Mouse (Mus musculus) CH12.LX (cell line): ENCODE data around the gene Dock3. TPM values are rescaled to one million over a fixed set of nuclear protein-coding genes. Genes with fewer than 3 reads are reported as not detected.

Experiments used
- DNase-seq: peaks from one replicate; pipeline ENCODE4 v3.0.0-alpha.2; 2013; ENCODE audit errors: extremely low read depth
- H3K27ac ChIP-seq: 2 replicates; pipeline ENCODE4 v1.5.1; 2012; ENCODE audit warnings: low read depth, mild to moderate bottlenecking, control low read depth, moderate library complexity; ENCODE audit not compliant: insufficient read depth
- H3K27me3 ChIP-seq: replicated peaks from 2 replicates; pipeline ENCODE3; 2012; ENCODE audit warnings: inconsistent platforms
- H3K36me3 ChIP-seq, 2 experiments: replicated peaks in 1 of 2; 2 replicates each; pipeline versions ENCODE3 to v1.6.1; 2012; ENCODE audit warnings: inconsistent platforms in 1 of 2, low read length in 1 of 2, mild to moderate bottlenecking in 1 of 2, mixed read lengths in 1 of 2, moderate library complexity in 1 of 2; ENCODE audit not compliant: control insufficient read depth in 1 of 2, insufficient read depth in 1 of 2
- H3K4me1 ChIP-seq, 2 experiments: 2 replicates each; pipeline ENCODE4 v1.6.1; 2012; ENCODE audit warnings: inconsistent platforms in 1 of 2, moderate library complexity in 1 of 2; ENCODE audit not compliant: insufficient read depth in 2 of 2, control insufficient read depth in 1 of 2
- H3K4me2 ChIP-seq: 2 replicates; pipeline ENCODE4 v1.6.1; 2012; ENCODE audit warnings: low read depth, mild to moderate bottlenecking, control low read depth; ENCODE audit not compliant: poor library complexity, insufficient read depth, severe bottlenecking
- H3K4me3 ChIP-seq, 3 experiments: fragments of 150-350 bp in 1 of 3; sonication (generic) in 1 of 3; replicated peaks in 1 of 3; 2 replicates each; pipeline versions ENCODE3 to v1.5.1; 2011 to 2012; ENCODE audit warnings: low read depth in 2 of 3, low read length in 2 of 3, mild to moderate bottlenecking in 2 of 3, moderate library complexity in 2 of 3, control low read depth in 1 of 3, improper control_type of control experiment in 1 of 3, inconsistent platforms in 1 of 3, mixed read lengths in 1 of 3; ENCODE audit not compliant: poor library complexity in 1 of 3
- H3K79me2 ChIP-seq: replicated peaks from 2 replicates; pipeline ENCODE4 v1.6.1; 2012; ENCODE audit warnings: mild to moderate bottlenecking, moderate library complexity; ENCODE audit not compliant: control insufficient read depth, poor library complexity, insufficient read depth, severe bottlenecking; ENCODE audit errors: extremely low read depth
- H3K9ac ChIP-seq: 2 replicates; pipeline ENCODE4 v1.6.1; 2012; ENCODE audit warnings: low read depth, mild to moderate bottlenecking, control low read depth, moderate library complexity; ENCODE audit not compliant: insufficient read depth
- H3K9me3 ChIP-seq: replicated peaks from 2 replicates; pipeline ENCODE3; 2012; ENCODE audit warnings: low read length, inconsistent platforms, mixed read lengths
- CHD1 ChIP-seq: IDR thresholded peaks from 2 replicates; pipeline ENCODE4 v1.6.1; 2012; ENCODE audit warnings: low read depth, low read length, improper control_type of control experiment, inconsistent platforms
- CHD2 ChIP-seq: IDR thresholded peaks from 2 replicates; pipeline ENCODE4 v1.6.1; 2011; ENCODE audit warnings: low read length, improper control_type of control experiment
- CTCF ChIP-seq, 2 experiments: IDR thresholded peaks in 1 of 2; conservative IDR thresholded peaks in 1 of 2; 2 replicates each; pipeline ENCODE4 v1.5.1; 2011 to 2012; ENCODE audit warnings: low read depth in 2 of 2, low read length in 2 of 2, improper control_type of control experiment in 1 of 2, inconsistent platforms in 1 of 2, mild to moderate bottlenecking in 1 of 2, moderate library complexity in 1 of 2
- EP300 ChIP-seq: IDR thresholded peaks from 2 replicates; pipeline ENCODE4 v1.6.1; 2011; ENCODE audit warnings: low read length, improper control_type of control experiment
- ETS1 ChIP-seq: conservative IDR thresholded peaks from 2 replicates; pipeline ENCODE4 v1.6.1; 2012; ENCODE audit warnings: low read depth, mild to moderate bottlenecking, inconsistent platforms, low read length, improper control_type of control experiment, moderate library complexity
- IRF4 ChIP-seq: IDR thresholded peaks from 2 replicates; pipeline ENCODE4 v1.6.1; 2014; ENCODE audit warnings: low read depth, mild to moderate bottlenecking, inconsistent platforms, low read length, improper control_type of control experiment
- KAT2A ChIP-seq: IDR thresholded peaks from 2 replicates; pipeline ENCODE4 v1.6.1; 2012; ENCODE audit warnings: low read length, improper control_type of control experiment, inconsistent platforms; ENCODE audit not compliant: insufficient replicate concordance
- MAFK ChIP-seq: IDR thresholded peaks from 2 replicates; pipeline ENCODE4 v1.6.1; 2011; ENCODE audit warnings: low read length, improper control_type of control experiment; ENCODE audit not compliant: insufficient replicate concordance
- MAZ ChIP-seq: IDR thresholded peaks from 2 replicates; pipeline ENCODE4 v1.6.1; 2012; ENCODE audit warnings: low read depth, mild to moderate bottlenecking, inconsistent platforms, low read length, improper control_type of control experiment, moderate library complexity
- MEF2A ChIP-seq: IDR thresholded peaks from 2 replicates; pipeline ENCODE4 v1.6.1; 2014; ENCODE audit warnings: low read depth, mild to moderate bottlenecking, inconsistent platforms, low read length, improper control_type of control experiment, borderline replicate concordance
- NELFE ChIP-seq: IDR thresholded peaks from 2 replicates; pipeline ENCODE4 v1.6.1; 2011; ENCODE audit warnings: low read depth, low read length, improper control_type of control experiment
- NRF1 ChIP-seq: IDR thresholded peaks from 2 replicates; pipeline ENCODE4 v1.6.1; 2014; ENCODE audit warnings: low read depth, mild to moderate bottlenecking, inconsistent platforms, low read length, improper control_type of control experiment, moderate library complexity
- PAX5 ChIP-seq: IDR thresholded peaks from 2 replicates; pipeline ENCODE4 v1.6.1; 2012; ENCODE audit warnings: low read length, inconsistent platforms, mixed read lengths
- RCOR1 ChIP-seq: conservative IDR thresholded peaks from 2 replicates; pipeline ENCODE4 v1.6.1; 2012; ENCODE audit warnings: low read depth, mild to moderate bottlenecking, inconsistent platforms, low read length, improper control_type of control experiment
- TBP ChIP-seq: conservative IDR thresholded peaks from 2 replicates; pipeline ENCODE4 v1.6.1; 2011; ENCODE audit warnings: low read depth, low read length, improper control_type of control experiment
- ZC3H11A ChIP-seq: IDR thresholded peaks from 2 replicates; pipeline ENCODE4 v1.6.1; 2012; ENCODE audit warnings: low read depth, mild to moderate bottlenecking, inconsistent platforms, low read length, improper control_type of control experiment
- ZKSCAN1 ChIP-seq: IDR thresholded peaks from 2 replicates; pipeline ENCODE4 v1.6.1; 2012; ENCODE audit warnings: low read depth, inconsistent platforms, low read length, improper control_type of control experiment, borderline replicate concordance
- ZNF384 ChIP-seq: IDR thresholded peaks from 2 replicates; pipeline ENCODE4 v1.6.1; 2012; ENCODE audit warnings: low read depth, low read length, improper control_type of control experiment, inconsistent platforms
- dilution Hi-C: fragments of 300-500 bp; cut with MboI; formaldehyde crosslinking; loops from 2 replicates; pipeline ENCODE4 v1.14.3; 2020; ENCODE audit warnings: low sequenced_read_pairs; ENCODE audit not compliant: extremely low pct_unique_long_range_greater_than_20kb, extremely low pct_ligation_motif_present
- in situ Hi-C: fragments of 300-500 bp; cut with MboI; formaldehyde crosslinking; loops from 3 replicates; pipeline ENCODE4 v1.14.3; 2019; ENCODE audit warnings: low sequenced_read_pairs, low pct_ligation_motif_present, low pct_unique_long_range_greater_than_20kb, mixed read lengths
- polyA plus RNA-seq: library from polyadenylated mRNA; unstranded; fragments of >175 nt; gene quantifications from 2 replicates; pipeline ENCODE4 v1.2.1, GENCODE M21; 2012; ENCODE audit warnings: low read depth; ENCODE audit not compliant: insufficient read length
- total RNA-seq, 2 experiments: library from RNA; depleted of rRNA; stranded (reverse); fragments of 300-350 nt in 1 of 2; fragments of >200 nt in 1 of 2; gene quantifications; 2 replicates each; pipeline ENCODE4 v1.2.3; 2012 to 2014

Gene Dock3
- total and polyA plus RNA-seq, 3 experiments, result 0.30 TPM; not detected in 2

DNA sequence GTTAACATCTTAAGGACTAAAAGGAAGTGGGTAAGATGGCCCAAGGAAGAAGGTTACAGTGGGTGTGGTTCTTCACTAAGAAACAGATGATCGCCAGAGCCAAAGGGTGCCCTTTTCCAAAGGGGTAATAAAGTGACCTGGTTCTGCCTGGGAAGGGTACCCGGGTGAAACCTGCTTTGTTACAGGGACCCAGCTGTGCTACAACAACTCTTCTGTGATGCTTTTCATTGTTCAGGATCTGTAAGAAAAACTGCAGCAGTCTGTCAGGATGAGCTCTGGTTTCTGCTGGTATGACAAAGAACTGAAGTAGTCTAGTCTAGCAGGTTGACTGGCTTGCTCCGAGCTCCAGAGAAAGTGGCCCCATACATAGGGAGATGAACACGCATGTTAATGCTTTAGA, 349.5 kb downstream of the Dock3 start:
- Histone ChIP-seq H3K9ac (no peak overlapping the region), H3K79me2 (peaks cover 36% of the 10 kb centered on the region), H3K4me2 (no peak overlapping the region), H3K4me1 (peaks cover 20 to 50% of the 10 kb centered on the region in 2 experiments; a peak in 3 of 4 replicates), H3K4me3 (no peak overlapping the region), H3K27ac (peak overlapping the region; percentile 7; the same call in 1 of the 2 replicates), H3K9me3 (no peaks in the 10 kb centered on the region), H3K36me3 (peaks cover 43 to 73% of the 10 kb centered on the region in 2 experiments), H3K27me3 (no peaks in the 10 kb centered on the region)
- DNase-seq, result no peak
- in situ Hi-C loops (no loop called here), dilution Hi-C loops (no loop called here)
- no peak for TF ChIP-seq NELFE
- no peak for TF ChIP-seq ETS1
- no peak for TF ChIP-seq RCOR1
- no peak for TF ChIP-seq ZKSCAN1
- TF ChIP-seq ZC3H11A, result no peak

- Histone ChIP-seq H3K9ac (no peak overlapping the region), H3K4me3 (no peak overlapping the region), H3K4me1 (peaks cover 20 to 52% of the 10 kb centered on the region in 2 experiments; a peak in 3 of 4 replicates), H3K9me3 (no peaks in the 10 kb centered on the region), H3K27ac (no peak overlapping the region), H3K36me3 (peaks cover 51 to 83% of the 10 kb centered on the region in 2 experiments), H3K4me2 (no peak overlapping the region), H3K79me2 (peaks cover 32% of the 10 kb centered on the region), H3K27me3 (no peaks in the 10 kb centered on the region)
- no peak for DNase-seq
- dilution Hi-C loops, result no loop called here
- in situ Hi-C loops, result no loop called here
- TF ChIP-seq MAZ (no peak), TBP (no peak), PAX5 (no peak), ZNF384 (no peak), CHD1 (no peak), NRF1 (no peak), MAFK (no peak), EP300 (no peak), ETS1 (no peak), CHD2 (no peak), ZC3H11A (no peak), MEF2A (no peak), CTCF (conservative IDR thresholded peaks at IDR 0.05 in 1 of 2, IDR thresholded peaks at IDR 0.05 in 1 of 2; ENCODE audit: low read depth in 2 of 2, low read length in 2 of 2) (no peak), KAT2A (no peak), IRF4 (no peak)
- TF ChIP-seq, all 38 proteins: peak for 0
Observed at GRCm38 (mm10) chr9:106881071-106881755, 350.5 kb downstream of the Dock3 start.
